Mouse (Mus musculus): Measurements from ENCODE around the gene Dnajb2. TPM values are rescaled to one million over a fixed set of nuclear protein-coding genes. Genes with fewer than 3 reads are reported as not detected.
A peak's percentile ranks its signal among the peaks of the same experiment; 100 is the strongest.

The Dnajb2 gene
- polyA plus RNA-seq, 1 experiment from 2014 or later, result 17.8 TPM

GRCm38 (mm10) chr1:75262969-75263951 lies 27.1 kb downstream of the Dnajb2 start:
- Histone ChIP-seq H3K9me3 (ENCODE audit: control insufficient read depth, low read length) (no peaks in the 10 kb centered on the region), H3K36me3 (ENCODE audit: control insufficient read depth, insufficient read depth, low read length) (no peaks in the 10 kb centered on the region), H3K27ac (ENCODE audit: low read depth, low read length) (no peak overlapping the region), H3K27me3 (ENCODE audit: control insufficient read depth, insufficient read depth, low read length) (peaks cover 27% of the 10 kb centered on the region), H3K9ac (ENCODE audit: low read depth, low read length) (peak overlapping the region; percentile 46; the same call in 1 of the 2 replicates), H3K4me3 (ENCODE audit: low read depth, low read length) (peak overlapping the region; percentile 36), H3K4me1 (replicated peaks; ENCODE audit: control insufficient read depth, insufficient read depth, low read length) (no peaks in the 10 kb centered on the region), H3K4me2 (replicated peaks; ENCODE audit: low read depth, low read length) (peak overlapping the region; percentile 60)
- peak; percentile 70 for ATAC-seq (ENCODE audit: low FRiP score)
- WGBS, result 2% methylated on average over 39 of the region's 40 CpGs
- peak; percentile 79 for DNase-seq (ENCODE audit: low spot score)

GRCm38 (mm10) chr1:75264091-75264880 lies 28.1 kb downstream of the Dnajb2 start, which contains the start of gene Ptprn:
Gene Ptprn, minus strand, starts transcription at chr1:75264502.
- DNase-seq (ENCODE audit: low spot score), result peak; percentile 52
- Histone ChIP-seq H3K9ac (ENCODE audit: low read depth, low read length) (peak within 1 kb of the TSS; percentile 46; the same call in 1 of the 2 replicates), H3K27ac (ENCODE audit: low read depth, low read length) (no peak within 1 kb of the TSS)

GRCm38 (mm10) chr1:75277195-75278188 lies 41.3 kb downstream of the Dnajb2 start:
- no peak overlapping the region for H3K27ac ChIP-seq (ENCODE audit: low read depth, low read length)
- H3K27me3 ChIP-seq (ENCODE audit: control insufficient read depth, insufficient read depth, low read length), result peaks cover 19% of the 10 kb centered on the region; the same call in 1 of the 2 replicates
- DNase-seq (ENCODE audit: low spot score), result peak; percentile 75
- no peaks in the 10 kb centered on the region for H3K9me3 ChIP-seq (ENCODE audit: control insufficient read depth, low read length)
- H3K9ac ChIP-seq (ENCODE audit: low read depth, low read length), result peak overlapping the region; percentile 45; the same call in 1 of the 2 replicates
- WGBS, result 4% methylated on average over 23 of the region's 23 CpGs
- no peaks in the 10 kb centered on the region for H3K4me1 ChIP-seq (replicated peaks; ENCODE audit: control insufficient read depth, insufficient read depth, low read length)
- peak overlapping the region; percentile 27 for H3K4me3 ChIP-seq (ENCODE audit: low read depth, low read length)
- H3K36me3 ChIP-seq (ENCODE audit: control insufficient read depth, insufficient read depth, low read length), result no peaks in the 10 kb centered on the region
- no peak for ATAC-seq (ENCODE audit: low FRiP score)
- peak overlapping the region; percentile 34 for H3K4me2 ChIP-seq (replicated peaks; ENCODE audit: low read depth, low read length)

More at GRCm38 (mm10) chr1:75264091-75264880, 28.1 kb downstream of the Dnajb2 start, which contains the start of gene Ptprn:
- peak; percentile 65 for ATAC-seq (ENCODE audit: low FRiP score)
- WGBS, result 18% methylated on average over 22 of the region's 32 CpGs
- Histone ChIP-seq H3K4me3 (ENCODE audit: low read depth, low read length) (peak within 1 kb of the TSS; percentile 36), H3K27me3 (ENCODE audit: control insufficient read depth, insufficient read depth, low read length) (peaks cover 27% of the 10 kb centered on the region), H3K4me1 (replicated peaks; ENCODE audit: control insufficient read depth, insufficient read depth, low read length) (no peaks in the 10 kb centered on the region), H3K9me3 (ENCODE audit: control insufficient read depth, low read length) (no peaks in the 10 kb centered on the region), H3K36me3 (ENCODE audit: control insufficient read depth, insufficient read depth, low read length) (no peaks in the 10 kb centered on the region), H3K4me2 (replicated peaks; ENCODE audit: low read depth, low read length) (peak within 1 kb of the TSS; percentile 60)

- WGBS, result 7% methylated on average over 13 of the region's 13 CpGs
- DNase-seq (ENCODE audit: low spot score) (no peak), ATAC-seq (ENCODE audit: low FRiP score) (no peak)
- Histone ChIP-seq H3K4me1 (replicated peaks; ENCODE audit: control insufficient read depth, insufficient read depth, low read length) (no peaks in the 10 kb centered on the region), H3K27me3 (ENCODE audit: control insufficient read depth, insufficient read depth, low read length) (peaks cover 19% of the 10 kb centered on the region; the same call in 1 of the 2 replicates), H3K9me3 (ENCODE audit: control insufficient read depth, low read length) (no peaks in the 10 kb centered on the region), H3K36me3 (ENCODE audit: control insufficient read depth, insufficient read depth, low read length) (no peaks in the 10 kb centered on the region), H3K4me2 (replicated peaks; ENCODE audit: low read depth, low read length) (peak within 1 kb of the TSS; percentile 34), H3K9ac (ENCODE audit: low read depth, low read length) (peak within 1 kb of the TSS; percentile 45; the same call in 1 of the 2 replicates), H3K27ac (ENCODE audit: low read depth, low read length) (no peak within 1 kb of the TSS), H3K4me3 (ENCODE audit: low read depth, low read length) (peak within 1 kb of the TSS; percentile 27)
These were observed 42.0 kb downstream of the Dnajb2 start, which contains the start of gene Resp18 for GRCm38 (mm10) chr1:75278228-75278627. Gene Resp18, minus strand, starts transcription at chr1:75278415.

GRCm38 (mm10) chr1:75283017-75283416 lies 46.8 kb downstream of the Dnajb2 start:
- no peak overlapping the region for H3K4me3 ChIP-seq (ENCODE audit: low read depth, low read length)
- H3K9ac ChIP-seq (ENCODE audit: low read depth, low read length), result no peak overlapping the region
- no peaks in the 10 kb centered on the region for H3K9me3 ChIP-seq (ENCODE audit: control insufficient read depth, low read length)
- no peaks in the 10 kb centered on the region for H3K36me3 ChIP-seq (ENCODE audit: control insufficient read depth, insufficient read depth, low read length)
- no peak for ATAC-seq (ENCODE audit: low FRiP score)
- no peak overlapping the region for H3K27ac ChIP-seq (ENCODE audit: low read depth, low read length)
- H3K27me3 ChIP-seq (ENCODE audit: control insufficient read depth, insufficient read depth, low read length), result peaks cover 10% of the 10 kb centered on the region; the same call in 1 of the 2 replicates
- WGBS, result 67% methylated on average over 5 of the region's 5 CpGs
- H3K4me1 ChIP-seq (replicated peaks; ENCODE audit: control insufficient read depth, insufficient read depth, low read length), result no peaks in the 10 kb centered on the region
- H3K4me2 ChIP-seq (replicated peaks; ENCODE audit: low read depth, low read length), result no peak overlapping the region
- DNase-seq (ENCODE audit: low spot score), result peak; percentile 23

GRCm38 (mm10) chr1:75284911-75285310 lies 48.7 kb downstream of the Dnajb2 start:
- Histone ChIP-seq H3K4me3 (ENCODE audit: low read depth, low read length) (no peak overlapping the region), H3K4me2 (replicated peaks; ENCODE audit: low read depth, low read length) (no peak overlapping the region), H3K4me1 (replicated peaks; ENCODE audit: control insufficient read depth, insufficient read depth, low read length) (peaks cover 4% of the 10 kb centered on the region; the same call in 1 of the 2 replicates), H3K9ac (ENCODE audit: low read depth, low read length) (no peak overlapping the region), H3K36me3 (ENCODE audit: control insufficient read depth, insufficient read depth, low read length) (no peaks in the 10 kb centered on the region), H3K27ac (ENCODE audit: low read depth, low read length) (no peak overlapping the region), H3K27me3 (ENCODE audit: control insufficient read depth, insufficient read depth, low read length) (no peaks in the 10 kb centered on the region), H3K9me3 (ENCODE audit: control insufficient read depth, low read length) (no peaks in the 10 kb centered on the region)
- ATAC-seq (ENCODE audit: low FRiP score) (no peak), DNase-seq (ENCODE audit: low spot score) (no peak)
- WGBS, result 85% methylated on average over 7 of the region's 7 CpGs

- Histone ChIP-seq H3K4me2 (replicated peaks; ENCODE audit: low read depth, low read length) (no peak overlapping the region), H3K4me3 (ENCODE audit: low read depth, low read length) (no peak overlapping the region), H3K9ac (ENCODE audit: low read depth, low read length) (no peak overlapping the region), H3K9me3 (ENCODE audit: control insufficient read depth, low read length) (no peaks in the 10 kb centered on the region), H3K27ac (ENCODE audit: low read depth, low read length) (peak overlapping the region; percentile 83), H3K36me3 (ENCODE audit: control insufficient read depth, insufficient read depth, low read length) (no peaks in the 10 kb centered on the region), H3K27me3 (ENCODE audit: control insufficient read depth, insufficient read depth, low read length) (no peaks in the 10 kb centered on the region), H3K4me1 (replicated peaks; ENCODE audit: control insufficient read depth, insufficient read depth, low read length) (peaks cover 9% of the 10 kb centered on the region; the same call in 1 of the 2 replicates)
- WGBS, result 5% methylated on average over 7 of the region's 7 CpGs
- peak; percentile 94 for ATAC-seq (ENCODE audit: low FRiP score)
- peak; percentile 82 for DNase-seq (ENCODE audit: low spot score)
These were observed 53.2 kb downstream of the Dnajb2 start for GRCm38 (mm10) chr1:75289376-75289775.

All from hindbrain, embryonic 11.5 days (tissue).